Mouse (Mus musculus) kidney, adult 9 months (tissue): ENCODE measurements around the gene Pagr1b.
A peak's percentile ranks its signal among the peaks of the same experiment; 100 is the strongest.

Source experiments
- DNase-seq: peaks from one replicate; pipeline ENCODE4 v3.0.0; 2022

Gene Pagr1b

GRCm38 (mm10) chr7:127016481-127016485 lies at the start of gene Pagr1b:
TSS of gene Pagr1b (minus strand) at chr7:127016484.
- DNase-seq = no peak

GRCm38 (mm10) chr7:127065538-127065937 lies 49.3 kb upstream of the Pagr1b start:
- no peak for DNase-seq

GRCm38 (mm10) chr7:127055026-127055585 lies 38.8 kb upstream of the Pagr1b start:
- DNase-seq = no peak

GRCm38 (mm10) chr7:127041851-127042672 lies 25.8 kb upstream of the Pagr1b start, which contains the start of gene Kif22:
TSS of gene Kif22 (minus strand) at chr7:127042471.
- DNase-seq = peak; percentile 93

- no peak for DNase-seq
Measured at GRCm38 (mm10) chr7:127031244-127031643, 15.0 kb upstream of the Pagr1b start.

- DNase-seq = no peak
Measured at GRCm38 (mm10) chr7:127030172-127030571, 13.9 kb upstream of the Pagr1b start.

GRCm38 (mm10) chr7:127027885-127028284 lies 11.6 kb upstream of the Pagr1b start:
- no peak for DNase-seq

GRCm38 (mm10) chr7:127026984-127027726 lies 10.9 kb upstream of the Pagr1b start, which contains the start of gene Maz:
TSS of gene Maz (minus strand) at chr7:127027037.
- peak; percentile 100 for DNase-seq

GRCm38 (mm10) chr7:127026616-127026983 lies 10.3 kb upstream of the Pagr1b start:
- DNase-seq = no peak

GRCm38 (mm10) chr7:127026161-127026600 lies 9.9 kb upstream of the Pagr1b start:
- DNase-seq = peak; percentile 85

- peak; percentile 54 for DNase-seq
Measured at GRCm38 (mm10) chr7:127025556-127026160, 9.4 kb upstream of the Pagr1b start.

- peak; percentile 89 for DNase-seq
Measured at GRCm38 (mm10) chr7:127024755-127025555, 8.7 kb upstream of the Pagr1b start.

GRCm38 (mm10) chr7:127023896-127024690 lies 7.8 kb upstream of the Pagr1b start:
- DNase-seq = no peak

GRCm38 (mm10) chr7:127023272-127023691 lies 7.0 kb upstream of the Pagr1b start:
- no peak for DNase-seq

GRCm38 (mm10) chr7:127022528-127023271 lies 6.4 kb upstream of the Pagr1b start:
- no peak for DNase-seq

- DNase-seq = no peak
Measured at GRCm38 (mm10) chr7:127021563-127022527, 5.6 kb upstream of the Pagr1b start.

- DNase-seq = peak; percentile 31
Measured at GRCm38 (mm10) chr7:127020901-127021562, 4.7 kb upstream of the Pagr1b start, which contains the start of the genes Gm42742 and Prrt2. TSS of gene Gm42742 (minus strand) at chr7:127021097. TSS of gene Prrt2 (minus strand) at chr7:127021211.

- no peak for DNase-seq
Measured at GRCm38 (mm10) chr7:127020491-127020890, 4.2 kb upstream of the Pagr1b start.

GRCm38 (mm10) chr7:127020031-127020430 lies 3.7 kb upstream of the Pagr1b start:
- DNase-seq = no peak
